Mouse (Mus musculus): ENCODE data around the gene Olfr509. TPM values are rescaled to one million over a fixed set of nuclear protein-coding genes. Genes with fewer than 3 reads are reported as not detected.
"Not testable (repeated sequence)": the region's sequence is repeated elsewhere in the genome, so short reads cannot be mapped to it uniquely, and the experiment has no call there.

The Olfr509 gene
- polyA plus RNA-seq, 1 experiment from 2014 or later, result 0.04 TPM

GRCm38 (mm10) chr7:108601916-108602315, 49.8 kb downstream of the Olfr509 start:
- H3K27ac ChIP-seq (ENCODE audit: low read length); H3K9me3 ChIP-seq (ENCODE audit: control insufficient read depth, low read length); H3K27me3 ChIP-seq (ENCODE audit: control insufficient read depth, insufficient read depth, low read depth, low read length); H3K4me2 ChIP-seq (ENCODE audit: low read depth, low read length); ATAC-seq (ENCODE audit: low read depth); H3K4me3 ChIP-seq (ENCODE audit: low read length); H3K36me3 ChIP-seq (ENCODE audit: control insufficient read depth, insufficient read depth, low read length); H3K4me1 ChIP-seq (replicated peaks; ENCODE audit: control insufficient read depth, insufficient read depth, low read length); H3K9ac ChIP-seq (ENCODE audit: low read length): not testable (repeated sequence)
- WGBS, result 71% methylated on average over 3 of the region's 3 CpGs

Other genes starting within 250 kb of the Olfr509 start
- gene Olfr497, start 231.5 kb downstream of the Olfr509 start, polyA plus RNA-seq (2015; fragmentation: Nextera tagmentation; extraction: Ambion mirVana), result not detected in 2 replicates
- not detected in 2 replicates for gene Olfr498, start 186.6 kb downstream of the Olfr509 start, polyA plus RNA-seq (2015; fragmentation: Nextera tagmentation; extraction: Ambion mirVana)
- not detected in 2 replicates for gene Olfr502, start 126.8 kb downstream of the Olfr509 start, polyA plus RNA-seq (2015; fragmentation: Nextera tagmentation; extraction: Ambion mirVana)
- gene Olfr503, start 107.4 kb downstream of the Olfr509 start, polyA plus RNA-seq (2015; fragmentation: Nextera tagmentation; extraction: Ambion mirVana), result not detected in 2 replicates
- not detected in 2 replicates for gene Olfr504, start 86.1 kb downstream of the Olfr509 start, polyA plus RNA-seq (2015; fragmentation: Nextera tagmentation; extraction: Ambion mirVana)
- gene Olfr506, start 41.1 kb downstream of the Olfr509 start, polyA plus RNA-seq (2015; fragmentation: Nextera tagmentation; extraction: Ambion mirVana), result not detected in 2 replicates
- gene Olfr507, start 30.1 kb downstream of the Olfr509 start, polyA plus RNA-seq (2015; fragmentation: Nextera tagmentation; extraction: Ambion mirVana), result not detected in 2 replicates
- not detected in 2 replicates for gene Olfr508, start 21.9 kb downstream of the Olfr509 start, polyA plus RNA-seq (2015; fragmentation: Nextera tagmentation; extraction: Ambion mirVana)
- gene Olfr510, start 14.5 kb upstream of the Olfr509 start, polyA plus RNA-seq (2015; fragmentation: Nextera tagmentation; extraction: Ambion mirVana), result not detected in 2 replicates
- gene Olfr512, start 61.4 kb upstream of the Olfr509 start, polyA plus RNA-seq (2015; fragmentation: Nextera tagmentation; extraction: Ambion mirVana), result not detected in 2 replicates
- not detected in 2 replicates for gene Olfr513, start 99.1 kb upstream of the Olfr509 start, polyA plus RNA-seq (2015; fragmentation: Nextera tagmentation; extraction: Ambion mirVana)
- gene Olfr514, start 174.1 kb upstream of the Olfr509 start, polyA plus RNA-seq (2015; fragmentation: Nextera tagmentation; extraction: Ambion mirVana), result not detected in 2 replicates
- not detected in 2 replicates for gene Olfr516, start 198.6 kb upstream of the Olfr509 start, polyA plus RNA-seq (2015; fragmentation: Nextera tagmentation; extraction: Ambion mirVana)
- not detected in 2 replicates for gene Olfr517, start 220.5 kb upstream of the Olfr509 start, polyA plus RNA-seq (2015; fragmentation: Nextera tagmentation; extraction: Ambion mirVana)
- not detected in 2 replicates for gene Olfr518, start 233.1 kb upstream of the Olfr509 start, polyA plus RNA-seq (2015; fragmentation: Nextera tagmentation; extraction: Ambion mirVana)
- gene Olfr519, start 242.5 kb upstream of the Olfr509 start, polyA plus RNA-seq (2015; fragmentation: Nextera tagmentation; extraction: Ambion mirVana), result not detected in 2 replicates

Measured in lung, embryonic 16.5 days (tissue).